Mouse (Mus musculus): ENCODE results near the gene Aldh18a1.

Gene Aldh18a1

DNA sequence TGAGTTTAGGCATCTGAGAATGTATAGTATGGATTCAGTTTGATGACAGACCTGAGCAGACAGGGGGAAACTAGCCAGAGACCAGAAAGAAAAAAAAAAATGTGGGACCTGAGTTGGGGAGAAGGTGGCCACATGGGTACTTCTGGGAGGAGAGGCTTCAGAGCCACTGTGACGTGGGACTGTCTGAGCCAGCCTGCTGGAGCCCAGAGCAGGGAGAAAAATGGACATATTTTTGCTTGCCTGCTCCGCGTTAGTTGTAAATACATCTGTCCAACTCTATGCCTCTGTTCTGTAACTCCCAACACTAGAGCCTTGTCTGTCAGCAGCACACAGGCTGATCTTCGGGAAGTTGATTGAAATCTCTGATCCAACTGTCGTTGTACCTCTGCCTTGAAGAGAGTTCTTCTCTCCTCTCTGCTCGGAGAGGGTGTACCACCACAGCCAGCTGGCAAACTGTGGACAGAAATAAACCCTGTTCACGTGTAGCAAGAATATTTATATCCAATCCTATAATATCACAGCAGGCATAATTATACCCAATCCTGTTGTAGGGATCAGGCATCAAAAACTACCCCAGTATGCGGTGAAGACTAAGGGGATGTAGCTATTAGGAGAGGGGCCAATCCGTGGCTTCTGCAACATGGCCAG is 61.8 kb downstream of the Aldh18a1 start:
- no peak for DNase-seq (ENCODE audit: low spot score)

DNA sequence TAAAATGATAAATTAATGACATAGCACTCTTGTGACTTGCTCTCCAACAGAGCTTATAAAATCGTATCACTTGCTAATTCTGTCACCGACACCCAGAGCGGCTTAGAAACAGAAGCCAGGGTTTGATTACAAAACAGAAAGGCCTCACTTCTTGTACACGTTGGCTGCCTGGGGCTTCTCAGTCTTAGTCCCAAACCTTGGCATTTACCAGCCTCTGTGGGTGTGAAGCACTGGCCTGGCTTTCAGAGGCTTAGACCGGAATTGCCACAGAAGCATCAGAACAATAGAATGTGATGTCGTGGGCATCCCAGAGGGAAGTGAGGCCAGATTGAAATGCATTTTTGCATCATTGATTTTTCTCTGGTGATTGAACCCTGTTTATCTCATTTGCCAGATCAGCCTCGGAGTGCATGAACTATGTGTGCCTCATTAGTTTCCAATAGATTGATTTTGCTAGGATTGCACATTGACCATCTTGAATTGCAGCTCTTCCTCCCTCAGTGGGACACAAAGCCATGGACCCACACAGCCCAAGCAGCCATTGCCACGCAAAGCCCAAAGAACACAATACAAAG is 64.7 kb downstream of the Aldh18a1 start:
- DNase-seq (ENCODE audit: low spot score), result no peak

DNA sequence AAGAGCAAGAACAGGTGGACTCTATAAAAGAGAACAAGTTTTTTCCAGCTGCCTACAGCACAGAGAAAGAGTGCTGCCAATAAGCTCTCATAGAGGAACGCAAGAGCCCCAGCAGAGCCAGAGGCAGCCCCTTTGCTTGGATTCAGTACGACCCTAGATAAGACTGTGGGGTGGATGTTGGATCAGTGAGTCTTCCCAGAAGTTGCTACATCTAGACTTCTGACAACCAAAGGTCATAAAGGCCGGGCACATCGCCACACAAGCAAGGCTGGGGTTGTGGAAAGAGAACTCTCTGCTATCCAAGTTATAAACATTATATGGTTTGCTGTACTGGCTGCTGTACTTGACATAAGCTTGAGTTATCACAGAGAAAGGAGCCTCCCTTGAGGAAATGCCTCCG is 67.9 kb downstream of the Aldh18a1 start:
- no peak for DNase-seq (ENCODE audit: low spot score)

DNA sequence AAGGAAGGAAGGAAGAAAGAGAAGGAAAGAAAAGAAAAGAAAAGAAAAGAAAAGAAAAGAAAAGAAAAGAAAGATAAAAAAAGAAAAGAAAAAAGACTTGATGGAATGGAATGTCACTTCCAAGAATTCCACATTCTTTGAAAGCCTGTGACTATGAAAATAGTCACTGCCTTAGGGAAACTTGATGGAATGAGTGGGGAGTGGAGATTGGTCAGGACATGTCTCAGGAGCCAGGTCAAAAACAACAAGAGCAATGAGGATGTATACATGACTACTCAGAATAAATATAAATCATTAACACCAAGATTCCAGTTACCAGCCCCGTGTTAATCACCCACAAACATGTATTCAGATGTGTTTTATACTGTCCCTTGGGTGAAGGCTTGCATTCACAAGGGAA is 69.6 kb downstream of the Aldh18a1 start:
- no peak for DNase-seq (ENCODE audit: low spot score)

DNA sequence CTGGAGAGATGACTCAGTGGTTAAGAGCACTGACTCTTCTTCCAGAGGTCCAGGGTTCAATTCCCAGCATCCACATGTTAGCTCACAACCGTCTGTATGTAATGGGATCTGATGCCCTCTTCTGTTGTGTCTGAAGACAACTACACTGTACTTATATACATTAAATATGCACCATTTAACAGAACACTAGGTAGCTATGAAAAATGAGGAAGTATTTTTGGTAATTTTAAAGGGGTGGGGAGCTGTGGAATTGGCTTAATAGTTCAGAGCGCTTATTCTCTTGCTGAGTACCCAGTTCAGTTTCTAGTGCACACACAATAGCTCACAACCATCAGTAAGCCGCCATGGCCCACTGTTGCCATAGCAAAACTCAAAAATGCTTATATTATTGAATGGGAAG is 72.7 kb downstream of the Aldh18a1 start:
- DNase-seq (ENCODE audit: low spot score), result no peak

DNA sequence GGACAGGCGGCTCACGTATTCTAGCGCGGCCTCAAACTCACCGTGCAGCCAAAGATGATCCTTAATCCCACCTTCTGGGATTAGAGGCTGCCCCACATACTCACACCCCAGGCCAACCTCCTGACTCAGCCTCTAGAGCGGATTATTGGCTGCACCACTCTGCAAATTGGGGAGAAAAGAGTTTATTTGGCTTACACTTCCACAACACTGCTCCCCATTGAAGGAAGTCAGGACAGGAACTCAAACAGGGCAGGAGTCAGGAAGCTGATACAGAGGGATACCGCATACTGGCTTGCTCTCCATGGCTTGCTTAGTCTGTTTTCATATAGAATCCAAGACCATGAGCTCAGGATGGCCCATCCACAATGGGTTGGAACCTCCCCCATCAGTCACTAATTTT is 73.9 kb downstream of the Aldh18a1 start:
- DNase-seq (ENCODE audit: low spot score), result no peak

DNA sequence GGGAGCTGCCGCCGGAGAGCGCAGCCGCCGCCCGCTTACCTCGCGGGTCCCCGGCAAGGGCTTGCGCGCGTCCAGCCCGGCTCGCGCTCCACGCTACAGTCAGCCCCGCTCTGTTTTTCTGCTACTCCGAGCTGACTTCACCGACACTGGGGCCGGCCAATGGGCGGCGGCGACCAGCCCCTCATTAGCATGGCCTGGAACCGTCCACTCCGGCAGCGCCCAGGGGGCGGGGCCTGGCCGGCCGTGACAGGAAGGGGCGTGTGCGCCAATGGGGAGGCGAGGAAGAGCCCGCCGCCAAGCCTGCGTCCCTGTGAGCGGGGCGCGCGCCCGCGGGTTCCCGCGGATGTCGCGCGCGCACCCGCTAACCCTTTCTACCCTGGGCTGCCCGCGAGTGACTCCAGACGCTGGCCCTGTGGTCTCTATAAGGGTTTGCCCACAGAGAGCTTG is 74.6 kb downstream of the Aldh18a1 start, which contains the start of gene Sorbs1:
Sorbs1 (minus strand) TSS at position 148 of the 447 bp plus-strand sequence.
- DNase-seq (ENCODE audit: low spot score), result peak; percentile 96

DNA sequence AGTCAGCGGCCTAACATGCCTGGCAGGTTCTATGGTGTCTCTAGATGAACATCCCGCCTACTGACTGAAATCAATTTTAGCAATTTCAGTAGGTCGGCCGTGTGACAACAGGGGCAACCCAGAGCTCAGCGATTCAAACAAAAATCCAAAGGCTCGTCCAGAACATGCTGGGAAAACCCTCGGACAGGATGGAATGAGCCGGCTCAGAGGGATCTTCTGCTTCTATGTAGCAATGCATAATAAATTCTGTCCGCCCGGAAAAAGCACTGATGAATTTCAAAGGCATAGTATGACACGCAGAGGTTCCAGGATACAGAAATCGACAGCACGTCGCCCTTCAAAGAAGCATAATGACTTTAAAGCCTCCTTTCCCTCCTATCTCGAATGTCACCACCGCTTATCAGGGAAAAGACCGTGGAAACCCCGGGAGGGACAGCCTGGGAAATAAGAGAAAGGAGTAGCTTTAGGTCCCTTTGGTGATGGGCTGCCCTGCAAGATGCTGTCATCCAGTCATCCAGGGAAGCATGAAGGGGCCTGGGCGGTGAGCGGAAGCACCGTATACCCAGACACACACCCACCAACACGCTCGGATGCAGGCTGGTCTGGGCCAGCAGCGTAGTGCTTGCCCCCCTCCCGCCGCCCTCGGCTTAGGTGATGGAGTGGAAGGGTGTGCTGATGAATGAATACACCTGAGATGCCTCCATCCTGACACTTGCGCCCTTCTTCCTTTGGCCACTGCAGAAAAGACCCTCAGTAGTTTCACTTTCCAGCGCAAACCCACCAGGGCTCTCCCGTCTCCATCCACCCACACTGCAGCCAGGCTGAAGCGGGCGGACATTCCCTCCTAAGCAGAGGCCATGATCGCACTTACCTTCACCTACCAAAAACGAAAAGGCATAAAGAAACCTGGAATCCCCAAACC is 75.5 kb downstream of the Aldh18a1 start:
- DNase-seq (ENCODE audit: low spot score), result no peak

DNA sequence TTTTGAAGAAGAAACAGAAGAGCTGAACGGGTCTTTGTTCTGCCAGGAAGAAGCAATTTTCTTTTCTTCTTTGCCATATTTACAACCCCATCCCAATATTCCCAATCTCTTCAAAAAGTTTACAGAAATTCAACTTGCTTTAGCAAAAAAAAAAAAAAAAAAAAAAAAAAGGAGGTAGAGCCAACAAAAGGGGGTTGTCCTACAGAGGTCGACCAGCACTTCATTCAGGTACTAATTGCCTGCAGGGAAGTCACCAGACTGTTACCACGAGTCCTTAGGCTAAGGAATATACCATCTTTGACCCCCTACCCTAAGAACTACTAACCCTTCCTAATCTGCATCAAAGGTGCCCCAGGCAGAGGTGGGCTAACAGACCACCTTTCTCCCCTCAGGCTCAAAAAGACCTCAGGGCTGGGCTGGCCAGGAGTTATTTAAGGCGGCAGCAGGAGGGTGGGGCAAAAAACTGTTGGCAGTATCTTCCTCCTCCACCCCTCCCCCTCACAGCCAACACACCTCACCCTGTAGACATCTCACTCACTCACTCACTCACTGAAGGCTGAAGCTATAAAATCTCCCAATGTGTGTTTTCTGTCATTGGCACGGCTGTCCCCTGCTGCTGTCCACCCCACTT is 76.5 kb downstream of the Aldh18a1 start:
- DNase-seq (ENCODE audit: low spot score), result no peak

DNA sequence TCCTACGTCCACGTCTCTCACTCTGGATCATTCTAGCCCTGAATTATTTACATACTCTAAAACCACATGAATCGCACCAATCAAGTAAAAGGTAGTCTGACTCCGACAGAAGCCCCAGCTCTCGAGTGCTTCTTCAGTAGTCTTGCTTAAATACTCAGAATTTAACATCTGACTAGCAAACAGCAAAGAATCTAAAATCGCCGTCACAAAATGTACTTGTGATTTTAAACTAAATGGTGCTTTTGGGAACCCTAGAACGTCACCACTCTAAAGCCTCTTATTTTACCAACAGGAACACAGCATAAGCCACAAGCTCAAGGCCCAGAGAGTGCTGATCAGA is 77.2 kb downstream of the Aldh18a1 start:
- no peak for DNase-seq (ENCODE audit: low spot score)

DNA sequence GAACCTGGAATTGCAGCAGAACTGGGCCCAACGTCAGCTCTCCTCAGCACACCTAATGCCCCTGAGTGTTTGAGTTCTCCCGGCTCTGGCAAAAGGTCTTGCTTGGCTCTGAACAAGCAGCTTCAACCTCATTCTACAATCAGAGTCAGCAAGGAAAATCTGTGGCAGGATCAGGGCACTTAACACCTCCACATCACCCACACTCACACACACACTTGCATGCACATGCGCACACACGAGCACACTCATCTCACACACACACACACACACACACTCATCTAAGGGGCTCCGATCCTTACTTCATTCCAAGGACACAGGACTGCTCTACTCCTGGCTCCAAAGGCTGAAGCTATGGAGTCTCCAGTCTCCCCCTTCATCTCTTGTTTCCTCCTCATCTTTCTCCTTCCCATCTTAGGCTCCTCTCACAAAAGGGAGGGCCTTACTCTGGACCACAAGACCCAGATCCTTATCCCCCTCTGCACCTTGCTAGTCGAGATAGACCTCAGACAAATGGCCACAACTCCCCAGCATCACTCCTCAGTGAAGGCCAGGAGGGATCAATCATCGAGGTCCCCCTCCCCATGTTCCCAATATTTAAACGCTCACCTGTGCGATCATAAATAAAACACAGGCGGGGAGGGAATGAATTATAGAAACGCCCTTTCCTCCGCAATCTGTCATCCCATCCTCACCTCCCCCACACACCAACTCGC is 77.7 kb downstream of the Aldh18a1 start:
- no peak for DNase-seq (ENCODE audit: low spot score)

DNA sequence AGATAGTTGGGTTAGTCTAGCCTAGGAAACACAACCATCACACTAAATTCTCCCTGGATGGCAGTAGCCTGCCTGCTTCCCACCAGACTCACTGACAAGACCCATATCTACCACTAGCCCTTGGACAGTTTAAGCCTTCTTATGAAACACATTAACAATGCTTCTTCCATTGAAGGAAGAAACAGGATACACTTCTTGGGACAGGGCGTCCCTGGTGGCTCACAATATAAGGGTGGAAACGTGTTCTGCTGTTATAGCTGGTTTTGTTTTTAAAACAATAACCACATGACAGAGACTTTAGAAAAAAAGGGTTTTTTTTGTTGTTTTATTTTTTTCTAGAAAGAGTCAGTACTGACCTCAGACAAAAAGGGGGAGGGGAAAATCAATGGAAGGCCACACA is 79.0 kb downstream of the Aldh18a1 start:
- no peak for DNase-seq (ENCODE audit: low spot score)

DNA sequence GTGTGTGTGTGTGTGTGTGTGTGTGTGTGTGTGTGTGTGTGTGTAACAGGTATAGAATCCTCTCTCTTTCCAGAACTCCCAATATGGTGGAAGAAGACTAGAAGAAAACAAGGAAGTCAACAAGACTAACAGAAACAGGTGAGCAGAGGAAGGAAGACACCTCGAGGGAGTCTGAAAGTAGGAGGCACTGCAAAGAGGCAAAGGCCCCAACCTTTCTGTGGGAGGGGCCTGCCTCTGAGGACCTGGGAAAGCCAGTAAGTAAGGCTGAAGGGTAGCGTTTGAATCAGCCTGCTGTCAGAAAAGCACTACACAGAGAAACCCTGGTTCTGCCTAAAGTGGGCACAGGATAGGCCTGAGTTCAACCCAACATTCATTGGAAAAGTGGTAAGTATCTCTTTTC is 79.4 kb downstream of the Aldh18a1 start:
- no peak for DNase-seq (ENCODE audit: low spot score)

DNA sequence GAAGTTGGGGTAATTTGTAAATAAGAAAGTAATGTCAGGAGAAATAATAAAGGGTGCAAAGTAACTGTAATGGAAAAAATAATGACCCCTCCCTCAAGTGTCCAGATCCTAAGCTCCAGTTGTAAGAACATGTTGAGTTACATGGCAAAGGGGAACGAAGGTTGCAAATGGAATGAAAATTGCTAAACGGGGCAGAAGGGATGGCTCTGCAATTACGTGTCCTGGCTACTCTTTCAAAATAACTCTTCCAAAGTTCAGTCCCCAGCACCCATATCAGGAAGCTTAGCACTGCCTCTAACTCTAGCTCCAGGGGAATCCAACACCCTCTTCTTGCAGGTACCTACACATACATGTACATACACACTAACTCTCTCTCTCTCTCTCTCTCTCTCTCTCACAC is 81.3 kb downstream of the Aldh18a1 start:
- no peak for DNase-seq (ENCODE audit: low spot score)

DNA sequence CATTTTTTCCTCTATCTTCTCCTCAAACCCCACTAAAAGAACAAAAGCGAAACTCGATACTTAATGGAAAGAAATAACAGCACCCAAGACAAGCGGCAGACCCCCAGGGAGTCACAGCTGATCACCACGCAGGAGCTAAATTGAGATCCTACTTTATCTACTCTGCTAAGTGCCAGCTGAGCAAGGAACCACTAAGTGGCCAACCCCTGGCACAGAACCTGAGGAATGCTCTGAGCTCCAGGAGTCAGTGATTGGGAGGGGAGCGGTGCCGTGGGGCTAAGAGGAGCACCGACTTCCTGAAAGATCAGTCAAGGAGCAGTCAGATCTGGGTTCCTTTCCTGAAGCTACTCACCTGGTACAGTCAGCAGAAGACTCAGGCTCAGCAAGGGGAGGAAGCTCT is 83.9 kb downstream of the Aldh18a1 start:
- DNase-seq (ENCODE audit: low spot score), result no peak
